Mouse (Mus musculus) heart, postnatal 14 days (tissue): ENCODE data around the gene Ikzf3. TPM values are rescaled to one million over a fixed set of nuclear protein-coding genes. Genes with fewer than 3 reads are reported as not detected.

Experiments
- DNase-seq, 2 experiments: peaks; one replicate each; pipeline ENCODE4 v3.0.0; 2021 to 2022
- intact Hi-C: fragments of 180-260 bp; cut with DNase I; formaldehyde crosslinking; loops from one replicate; pipeline ENCODE4 v1.15.1; 2025
- total RNA-seq, 2 experiments: library from RNA; stranded (reverse); gene quantifications; 2 replicates each; pipeline ENCODE4 v1.2.3; 2021

Ikzf3 gene
- total RNA-seq, 2 experiments from 2014 or later = 0.81 to 5.4 TPM

DNA sequence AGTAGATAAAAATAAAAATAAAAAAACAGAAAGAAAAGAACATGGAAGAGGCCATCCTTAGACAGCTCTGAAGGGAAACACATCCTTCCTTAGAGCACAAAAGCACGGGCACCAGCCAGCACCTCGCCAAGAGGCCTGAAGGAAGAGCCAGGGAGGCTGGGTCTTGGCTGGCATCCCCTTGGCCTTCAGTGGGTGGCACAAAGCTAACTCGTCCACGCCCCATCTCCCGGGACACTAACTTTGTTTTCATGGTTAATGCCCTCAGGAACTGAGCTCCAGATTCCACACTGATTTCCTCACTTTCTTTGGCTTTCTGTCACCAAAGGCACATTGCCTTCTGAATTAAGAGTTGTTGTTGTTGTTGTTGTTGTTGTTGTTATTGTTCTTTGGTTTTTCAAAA lies 31.9 kb upstream of the Ikzf3 start:
- no peak for DNase-seq
- intact Hi-C loops = no loop called here

DNA sequence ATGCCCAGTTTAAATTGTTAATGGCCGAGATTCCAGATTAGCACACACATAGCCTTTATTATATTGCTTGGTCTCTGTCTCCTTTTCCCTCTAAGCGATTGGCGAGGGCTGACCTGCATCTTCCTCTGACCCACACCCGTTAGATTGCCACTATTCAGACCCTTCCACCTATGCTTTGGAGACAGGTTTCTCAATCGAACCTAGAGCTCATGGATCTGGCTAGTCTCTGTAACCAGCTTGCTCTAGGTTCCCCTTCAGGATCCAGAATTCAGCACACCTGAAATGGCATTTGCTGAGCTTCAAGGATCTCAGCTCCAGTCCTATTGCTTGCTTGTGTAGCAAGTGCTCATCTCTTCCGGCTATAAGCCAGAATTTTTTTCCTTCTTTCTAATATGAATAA lies 23.6 kb upstream of the Ikzf3 start:
- DNase-seq = no peak
- intact Hi-C loops = no loop called here

DNA sequence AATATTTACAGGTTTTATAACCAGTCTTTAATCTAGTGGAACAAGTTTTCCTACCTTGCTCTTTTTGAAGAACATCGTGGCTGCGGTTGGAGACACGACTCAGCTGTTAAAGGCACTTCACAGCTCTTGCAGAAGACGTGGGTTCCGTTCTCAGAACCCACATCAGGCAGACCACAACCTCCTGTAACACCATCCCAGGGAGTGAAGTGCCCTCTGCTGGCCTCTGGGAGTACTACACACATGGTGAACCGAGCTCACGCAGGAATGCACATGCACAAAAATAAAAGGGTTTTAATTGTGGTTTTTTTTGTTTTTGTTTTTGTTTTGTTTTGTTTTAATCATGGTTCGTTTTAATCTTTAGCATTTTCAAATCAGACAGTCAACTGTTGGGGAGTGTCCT lies 22.5 kb upstream of the Ikzf3 start:
- DNase-seq = no peak
- intact Hi-C loops = no loop called here

DNA sequence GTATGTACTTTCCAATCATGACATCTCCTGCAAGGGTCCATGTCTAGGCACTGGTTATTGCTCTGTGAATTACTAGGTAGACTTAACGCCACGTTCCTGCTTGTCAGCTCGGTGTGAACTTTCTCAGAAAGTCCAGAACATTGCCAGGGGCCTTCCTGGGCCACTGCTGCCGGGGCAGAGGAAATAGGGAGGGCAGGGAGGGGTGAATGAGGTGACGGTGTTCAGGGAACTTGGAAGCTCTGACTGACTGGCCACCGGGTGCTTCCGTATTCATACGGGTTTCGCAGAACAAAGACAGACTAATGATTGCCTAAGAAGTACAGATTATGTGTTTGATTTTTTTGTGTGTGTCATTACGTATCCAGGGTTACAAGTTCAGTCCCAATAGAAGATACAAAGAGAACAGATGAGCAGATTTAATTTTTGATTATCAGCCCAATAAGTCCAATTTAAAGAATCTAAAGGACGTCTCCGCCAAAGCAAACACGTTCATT lies 18.1 kb upstream of the Ikzf3 start:
- intact Hi-C loops = no loop called here
- DNase-seq = no peak

DNA sequence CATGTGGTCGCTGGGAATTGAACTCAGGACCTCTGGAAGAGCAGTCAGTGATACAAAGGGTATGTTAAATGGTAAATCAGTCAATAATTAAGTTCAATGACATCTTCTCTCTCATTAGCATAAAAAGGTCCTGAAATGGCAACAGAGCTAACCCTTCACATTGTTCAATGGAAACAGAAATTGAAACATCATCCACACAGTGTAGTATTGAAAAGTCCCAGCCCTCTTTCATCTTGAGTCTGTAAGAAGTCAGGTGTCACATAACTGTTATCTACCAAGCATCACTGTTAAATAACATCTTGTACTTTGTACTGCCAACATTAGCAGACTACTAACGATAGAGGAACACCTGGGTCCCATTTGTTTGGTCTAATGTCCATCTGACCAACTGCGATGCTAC lies 17.2 kb upstream of the Ikzf3 start:
- intact Hi-C loops = no loop called here
- DNase-seq = no peak

DNA sequence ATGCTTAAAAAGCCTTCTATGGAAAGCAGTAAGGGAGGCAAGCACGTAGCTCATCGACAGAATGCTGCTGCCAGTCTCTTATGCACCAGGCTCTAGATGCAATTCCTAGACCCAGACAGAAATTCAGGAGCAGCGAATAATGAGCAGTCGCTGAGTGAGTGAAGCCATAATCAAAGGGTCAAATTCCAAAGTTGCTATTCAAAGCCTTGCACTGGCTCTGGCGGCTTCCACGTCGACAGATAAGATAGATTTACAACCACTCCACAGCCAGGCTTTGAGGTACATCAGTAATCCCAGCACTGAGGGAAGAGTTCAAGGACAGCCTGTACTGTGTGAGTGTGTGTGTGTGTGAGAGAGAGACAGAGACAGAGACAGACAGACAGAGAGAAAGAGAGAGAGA lies 15.1 kb upstream of the Ikzf3 start:
- DNase-seq = no peak
- intact Hi-C loops = no loop called here

DNA sequence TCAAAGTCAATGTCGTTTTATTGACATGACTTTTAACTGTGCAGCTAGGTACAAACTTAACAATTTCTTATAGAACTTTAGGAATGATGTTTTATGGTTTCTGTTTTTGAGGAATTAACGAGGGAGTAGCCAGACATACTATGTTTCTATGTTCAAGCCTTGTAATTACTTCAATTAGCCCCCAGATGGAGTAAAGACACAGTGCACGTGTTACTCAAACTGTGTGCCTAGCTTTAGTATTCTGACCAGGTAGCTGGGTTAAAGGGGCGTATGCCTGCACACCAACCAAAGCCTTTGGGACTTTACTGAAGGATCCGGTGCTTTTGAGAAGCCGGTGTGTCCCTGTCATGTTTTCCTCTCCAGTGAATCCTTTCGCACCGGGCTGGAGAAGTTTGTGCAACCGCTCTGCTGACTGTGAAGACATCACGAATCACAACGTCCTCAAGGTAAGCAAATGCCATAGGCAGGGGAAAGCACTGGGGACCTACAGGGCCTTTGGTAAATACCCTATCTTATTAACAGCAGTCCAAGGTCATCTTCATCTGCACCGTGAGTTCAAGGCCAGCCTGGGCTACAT lies 9.4 kb upstream of the Ikzf3 start:
- DNase-seq = no peak
- intact Hi-C loops = loop anchor here (1.0 kb wide), 1 partner anchor 41 kb away; no protein-coding TSS in a partner anchor

DNA sequence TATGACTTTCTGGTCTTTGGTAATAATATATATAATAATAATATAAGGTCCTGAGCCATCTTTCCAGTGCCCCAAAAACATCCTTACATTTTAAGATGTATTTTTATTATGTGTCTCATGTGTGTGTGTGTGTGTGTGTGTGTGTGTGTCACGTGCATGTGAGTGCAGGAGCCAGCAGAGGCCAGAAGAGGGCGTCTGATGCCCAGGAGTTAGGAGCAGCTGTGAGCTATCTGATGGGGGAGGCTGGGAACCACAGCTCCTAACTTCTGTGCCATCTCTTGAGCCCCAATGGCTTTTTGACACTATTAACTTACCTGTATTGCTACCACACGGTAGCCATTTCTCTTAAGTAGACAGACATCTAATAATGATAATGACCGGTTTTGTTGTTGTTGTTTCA lies 8.1 kb upstream of the Ikzf3 start:
- DNase-seq = no peak
- intact Hi-C loops = no loop called here

GRCm38 (mm10) chr11:98550975-98551828 lies 5.4 kb upstream of the Ikzf3 start, which contains the start of gene Zpbp2:
Gene Zpbp2 (plus strand): TSS chr11:98551097.
- intact Hi-C loops = no loop called here
- peak; percentile 90 to 91 for DNase-seq

- intact Hi-C loops = no loop called here
- no peak for DNase-seq
These were observed 4.6 kb upstream of the Ikzf3 start for GRCm38 (mm10) chr11:98550311-98550974.

DNA sequence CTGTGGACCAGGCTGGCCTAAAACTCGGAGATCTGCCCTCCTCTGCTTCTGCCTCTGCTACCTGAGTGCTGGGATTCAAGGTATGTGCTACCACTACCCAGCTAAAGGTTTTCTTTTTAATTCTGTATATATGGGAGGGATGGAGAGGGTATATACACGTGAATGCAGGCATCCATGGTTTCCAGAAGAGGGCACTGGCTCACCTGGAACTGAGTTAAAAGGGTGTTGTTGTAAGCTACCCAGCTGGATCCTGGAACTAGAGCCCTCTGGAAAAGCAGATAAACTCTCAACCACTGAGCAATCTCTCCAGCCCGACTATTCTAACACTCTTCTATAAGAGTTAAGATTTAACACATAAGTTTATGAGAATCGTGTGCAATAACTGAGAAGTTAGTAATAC lies 3.5 kb upstream of the Ikzf3 start:
- intact Hi-C loops = no loop called here
- DNase-seq = no peak

DNA sequence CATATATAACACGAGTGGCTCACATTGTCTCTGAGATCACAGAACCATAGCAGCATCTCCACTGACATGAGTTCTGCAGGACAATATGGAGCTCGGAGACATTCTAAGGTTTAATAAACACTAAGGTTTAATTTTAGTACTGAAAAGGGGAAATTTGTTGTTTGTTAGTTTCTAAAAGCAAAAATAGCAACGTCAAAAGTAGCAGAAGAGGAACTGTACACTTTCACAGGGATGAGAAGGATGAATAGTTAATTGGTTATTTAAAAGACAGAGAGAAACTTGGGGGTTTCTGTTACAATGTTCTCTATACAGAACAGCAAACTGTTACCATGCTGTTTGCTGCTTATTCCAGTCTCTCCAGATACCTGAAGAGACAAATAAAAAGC lies 1.5 kb upstream of the Ikzf3 start:
- intact Hi-C loops = no loop called here
- no peak for DNase-seq

GRCm38 (mm10) chr11:98546529-98547307 lies 887 bp upstream of the Ikzf3 start:
- no peak for DNase-seq
- intact Hi-C loops = no loop called here

DNA sequence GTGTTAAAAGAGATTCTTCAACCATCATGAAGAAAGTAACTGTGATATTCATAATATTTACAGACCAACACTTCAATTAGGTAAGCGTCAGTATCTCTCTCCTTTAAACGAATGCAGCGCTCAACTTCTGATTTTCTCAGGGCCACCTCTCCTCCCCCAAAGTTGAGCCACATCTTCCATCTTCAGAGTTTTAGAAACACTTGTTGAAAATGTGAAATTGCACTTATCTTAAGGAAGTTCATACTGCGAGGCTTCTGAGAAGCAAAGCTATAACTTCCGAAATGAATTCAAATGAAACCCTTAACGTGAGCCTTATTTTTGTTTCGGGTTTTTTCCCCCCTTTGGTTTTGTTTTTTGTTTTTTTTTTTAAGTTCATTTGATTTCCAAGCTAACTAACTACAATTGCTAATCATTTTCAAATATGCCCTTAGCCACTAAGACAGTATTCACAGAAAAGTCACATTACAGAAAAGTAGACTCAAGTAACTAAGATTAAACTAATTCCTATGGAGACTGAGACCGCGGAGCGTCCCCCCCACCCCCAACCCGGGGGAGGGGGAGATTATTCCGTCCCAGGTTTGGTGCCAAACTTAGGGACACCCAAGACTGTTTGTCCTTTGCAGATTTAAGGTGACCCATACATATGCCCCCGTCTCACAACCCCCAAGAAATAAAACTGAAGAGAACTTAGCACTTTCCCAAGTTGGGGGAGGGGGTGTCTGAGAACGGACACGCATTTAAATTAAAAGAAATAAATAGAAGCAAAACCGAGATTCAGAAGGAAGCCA lies 747 bp downstream of the Ikzf3 start:
- no peak for DNase-seq
- intact Hi-C loops = no loop called here

DNA sequence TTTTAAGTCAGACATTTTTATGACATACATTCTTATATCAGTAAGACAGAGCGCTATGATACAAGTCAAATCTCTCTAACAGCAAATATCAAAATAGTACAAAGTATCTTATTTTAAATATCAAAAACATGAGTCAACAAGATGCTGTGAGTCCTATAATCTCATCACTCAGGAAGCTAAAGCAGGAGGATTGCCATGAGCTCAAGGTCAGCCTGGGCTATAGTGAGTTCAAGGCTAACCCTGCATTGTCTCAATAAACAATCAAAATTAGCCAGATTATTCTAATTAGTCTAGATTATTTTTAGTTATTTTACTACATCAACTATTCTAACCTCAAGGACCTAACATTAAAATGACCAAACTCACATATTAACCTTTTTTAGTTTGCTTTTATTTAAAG lies 2.4 kb downstream of the Ikzf3 start:
- intact Hi-C loops = no loop called here
- DNase-seq = no peak

DNA sequence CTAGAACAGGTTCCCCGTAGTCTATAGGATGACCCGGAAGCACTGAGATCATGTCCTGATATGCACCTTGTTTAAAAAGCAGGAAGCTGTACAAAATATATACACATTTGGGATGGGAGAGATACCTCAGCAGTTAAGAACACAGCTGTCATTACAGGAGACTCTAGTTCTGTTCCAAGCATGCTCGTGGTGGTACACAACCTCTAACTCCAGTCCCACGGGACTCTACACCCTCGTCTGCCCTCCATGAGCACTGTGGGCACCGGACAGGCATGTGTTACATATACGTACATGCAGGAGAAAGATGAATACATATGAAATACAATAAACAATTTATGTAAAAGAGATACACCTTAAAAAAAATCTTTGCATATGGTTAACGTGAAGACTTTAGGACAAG lies 3.3 kb downstream of the Ikzf3 start:
- intact Hi-C loops = no loop called here
- DNase-seq = no peak

DNA sequence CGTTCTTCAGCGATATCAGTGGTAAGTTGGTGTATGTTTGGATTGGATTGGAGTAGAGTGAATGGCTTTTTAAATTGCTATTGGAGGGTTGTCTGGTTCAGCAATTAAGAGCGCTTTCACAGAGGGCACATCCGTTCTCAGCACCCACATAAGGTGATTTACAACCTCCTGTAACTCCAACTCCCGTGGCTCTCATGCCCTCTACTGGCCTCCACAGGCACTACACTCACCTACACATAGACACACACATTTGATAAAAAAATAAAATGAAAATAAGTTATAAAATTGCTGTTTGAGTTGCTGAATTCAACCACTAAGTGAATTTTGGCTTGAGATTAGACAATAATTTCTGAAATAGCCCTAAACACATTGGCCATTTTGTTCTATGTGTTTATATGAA lies 5.5 kb downstream of the Ikzf3 start:
- DNase-seq = no peak

GRCm38 (mm10) chr11:98537480-98538034 lies 8.3 kb downstream of the Ikzf3 start:
- DNase-seq = no peak
- intact Hi-C loops = no loop called here

More for the DNA sequence above, 5.5 kb downstream of the Ikzf3 start:
- intact Hi-C loops = no loop called here

- no peak for DNase-seq
- intact Hi-C loops = no loop called here
These were observed 18.9 kb downstream of the Ikzf3 start for GRCm38 (mm10) chr11:98526824-98527461.
